Mouse (Mus musculus) MN1 (cell line): ENCODE results near the gene Tbc1d7.

Experiments
- DNase-seq: peaks from one replicate; pipeline ENCODE4 v3.0.0-alpha.2; 2016; ENCODE audit warnings: low spot score

The Tbc1d7 gene

GRCm38 (mm10) chr13:43171020-43171710 is at the start of gene Tbc1d7:
Gene Tbc1d7, minus strand, starts transcription at chr13:43171501.
- peak; percentile 96 for DNase-seq

- DNase-seq: no peak
Observed at GRCm38 (mm10) chr13:43220635-43221034, 49.3 kb upstream of the Tbc1d7 start.

GRCm38 (mm10) chr13:43218764-43219163 is 47.5 kb upstream of the Tbc1d7 start:
- no peak for DNase-seq

DNA sequence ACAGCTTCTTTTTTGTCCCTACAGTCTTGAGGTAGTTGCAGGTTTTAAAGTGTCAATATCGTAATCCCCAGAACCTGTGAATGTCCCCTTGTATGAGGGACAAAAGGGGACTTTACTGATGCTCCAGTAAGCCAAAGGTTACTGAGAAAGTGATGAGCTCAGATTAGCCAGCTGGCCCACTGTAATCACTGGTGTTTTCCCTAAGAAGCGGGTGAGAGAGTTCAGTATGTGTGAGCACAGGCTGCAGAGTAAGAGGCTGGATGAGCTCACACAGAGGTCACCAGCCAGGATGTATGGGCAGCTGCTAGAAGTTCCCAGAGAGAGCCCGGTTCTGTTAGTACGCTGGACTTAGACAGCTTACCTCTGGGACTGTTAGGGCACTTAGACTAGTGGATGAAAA is 47.0 kb upstream of the Tbc1d7 start:
- no peak for DNase-seq

- DNase-seq: no peak
Observed at GRCm38 (mm10) chr13:43217686-43218085, 46.4 kb upstream of the Tbc1d7 start.

- DNase-seq: no peak
Observed at GRCm38 (mm10) chr13:43217059-43217458, 45.8 kb upstream of the Tbc1d7 start.

- no peak for DNase-seq
Observed at GRCm38 (mm10) chr13:43215994-43216706, 44.8 kb upstream of the Tbc1d7 start.

- no peak for DNase-seq
Observed at GRCm38 (mm10) chr13:43215144-43215993, 44.1 kb upstream of the Tbc1d7 start.

GRCm38 (mm10) chr13:43212338-43212737 is 41.0 kb upstream of the Tbc1d7 start:
- DNase-seq: peak; percentile 43

- DNase-seq: no peak
Observed at GRCm38 (mm10) chr13:43210956-43211355, 39.7 kb upstream of the Tbc1d7 start.

DNA sequence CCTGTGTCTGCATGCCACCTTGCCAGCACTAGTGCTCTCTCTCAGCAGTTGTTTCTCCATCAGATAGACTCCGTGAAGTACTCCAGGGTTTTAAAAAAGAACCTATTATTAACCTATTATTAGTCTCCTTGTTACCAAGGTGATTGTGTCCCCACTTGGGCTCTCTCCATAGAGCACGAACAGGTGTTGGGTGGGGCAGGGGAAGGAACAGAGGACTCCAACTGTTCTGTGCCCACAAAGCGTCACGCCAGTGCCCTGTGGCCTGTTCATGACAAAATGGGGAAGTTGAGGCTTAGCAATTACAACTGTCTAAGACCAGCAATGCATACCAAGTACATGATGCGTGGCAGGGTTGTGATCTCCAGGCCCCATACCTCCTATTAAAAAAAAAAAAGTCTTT is 38.3 kb upstream of the Tbc1d7 start:
- DNase-seq: no peak

- no peak for DNase-seq
Observed at GRCm38 (mm10) chr13:43208914-43209439, 37.7 kb upstream of the Tbc1d7 start.

DNA sequence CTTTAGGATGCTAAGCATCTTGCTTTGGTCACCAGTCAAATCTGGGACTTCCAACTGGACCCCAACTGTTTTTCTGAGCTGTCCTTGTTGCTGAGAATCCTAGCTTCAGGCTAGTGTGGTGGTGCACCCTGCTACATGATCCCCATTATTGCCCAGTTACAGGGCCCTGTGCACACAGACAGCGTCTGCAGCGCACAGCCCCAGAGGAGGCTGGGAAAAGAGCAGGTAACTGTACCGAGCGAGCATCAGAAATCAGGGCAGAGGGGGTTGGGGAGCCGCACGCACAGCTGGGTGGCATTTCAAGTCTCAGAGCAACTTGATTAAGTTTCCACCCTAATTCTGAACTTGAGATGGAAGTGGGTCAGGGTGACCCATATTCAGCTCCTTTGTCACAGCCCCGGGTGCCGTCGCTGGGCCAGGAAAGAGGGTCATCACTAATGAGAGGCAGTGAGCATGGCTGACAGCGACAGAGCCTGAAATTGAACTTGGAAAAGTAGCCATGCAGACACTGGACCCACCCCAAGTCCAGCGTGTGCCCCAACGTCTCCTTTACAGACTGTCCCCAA is 34.9 kb upstream of the Tbc1d7 start:
- DNase-seq: no peak

DNA sequence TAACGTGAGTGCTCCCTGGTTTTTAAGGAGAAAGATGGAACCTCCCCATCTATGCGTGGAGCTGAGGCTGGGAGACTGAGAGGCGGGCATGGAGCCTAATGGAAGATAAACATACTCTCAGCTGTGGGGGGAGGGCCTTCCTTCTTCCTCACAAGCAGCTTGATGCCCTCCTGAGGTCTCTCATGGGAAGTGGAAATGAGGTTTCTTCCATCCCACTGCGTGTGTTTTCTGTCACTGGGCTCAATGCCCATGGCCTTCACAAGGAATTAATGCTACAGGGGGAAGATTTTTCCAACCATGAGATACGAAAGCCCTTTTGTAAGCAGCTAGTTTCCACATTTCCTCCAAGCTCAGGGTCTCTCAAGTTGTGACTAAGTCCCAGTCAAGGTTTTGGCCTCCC is 32.3 kb upstream of the Tbc1d7 start:
- no peak for DNase-seq

GRCm38 (mm10) chr13:43203234-43203633 is 31.9 kb upstream of the Tbc1d7 start:
- DNase-seq: no peak

DNA sequence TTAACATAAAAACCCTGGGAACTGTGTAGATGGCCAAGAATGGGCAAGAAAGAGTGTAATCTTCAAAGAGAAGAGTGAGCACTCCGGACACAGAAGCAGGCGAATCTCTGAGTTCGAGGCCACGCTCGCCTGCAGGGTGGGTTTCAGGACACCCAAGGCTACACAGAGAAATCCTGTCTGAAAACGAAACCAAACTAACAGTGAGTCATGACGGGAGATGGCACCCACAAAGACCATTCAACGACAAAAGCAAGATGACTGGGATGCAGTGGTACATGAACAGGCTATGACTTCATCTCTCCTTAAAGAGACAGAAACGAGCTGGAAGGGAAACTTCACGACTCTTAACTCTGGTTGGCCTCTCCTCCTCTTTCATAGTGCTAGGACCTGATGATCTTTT is 31.1 kb upstream of the Tbc1d7 start:
- no peak for DNase-seq

- no peak for DNase-seq
Observed at GRCm38 (mm10) chr13:43201033-43201432, 29.7 kb upstream of the Tbc1d7 start.

GRCm38 (mm10) chr13:43200473-43200872 is 29.2 kb upstream of the Tbc1d7 start:
- no peak for DNase-seq

DNA sequence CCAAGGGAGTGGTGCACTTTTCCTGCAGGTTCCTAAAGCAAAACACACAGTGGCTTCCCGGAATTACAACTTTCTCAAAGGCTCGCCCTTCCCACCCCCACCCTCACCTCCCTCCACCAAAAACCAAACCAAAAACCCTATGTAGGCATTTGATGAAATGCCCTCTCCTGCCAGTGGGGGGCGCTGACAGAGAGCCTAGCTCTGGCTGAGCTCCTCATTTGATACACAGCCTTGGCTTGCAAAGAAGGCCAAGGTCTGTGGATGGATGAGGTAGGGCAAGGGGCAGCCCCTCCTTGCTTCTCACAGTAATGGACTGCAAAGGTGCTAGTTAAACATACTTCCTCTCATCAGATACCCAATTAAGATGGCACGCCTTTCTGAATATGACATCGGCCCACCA is 28.4 kb upstream of the Tbc1d7 start:
- no peak for DNase-seq

DNA sequence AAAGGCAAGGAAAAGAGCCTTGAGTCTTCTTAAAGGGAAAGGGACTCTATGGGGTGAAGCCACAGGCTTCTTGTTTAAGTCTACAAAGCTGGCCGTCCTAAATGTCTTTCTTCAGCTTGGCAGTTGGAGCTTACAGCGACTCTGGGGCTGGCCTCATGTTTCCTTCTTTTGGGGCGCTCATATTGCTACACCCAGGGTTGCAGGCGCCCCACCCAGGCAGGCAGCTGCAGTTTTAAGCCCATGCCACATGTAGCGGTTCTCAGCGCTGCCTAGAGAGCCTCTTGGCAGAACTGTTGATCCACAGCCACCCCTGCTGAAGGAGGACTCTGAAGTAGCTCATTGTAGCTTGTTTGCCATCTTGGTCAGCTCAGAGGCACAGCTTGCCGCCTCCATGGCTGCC is 28.0 kb upstream of the Tbc1d7 start:
- no peak for DNase-seq

- no peak for DNase-seq
Observed at GRCm38 (mm10) chr13:43197187-43197586, 25.9 kb upstream of the Tbc1d7 start.

GRCm38 (mm10) chr13:43196000-43196399 is 24.7 kb upstream of the Tbc1d7 start:
- DNase-seq: peak; percentile 47
